Mouse (Mus musculus): Measurements from ENCODE around the gene Wnt9b.

The Wnt9b gene

GRCm38 (mm10) chr11:103731594-103731993 lies 18.0 kb downstream of the Wnt9b start:
- no peak for DNase-seq (ENCODE audit: low spot score)

- DNase-seq (ENCODE audit: low spot score), result no peak
These were observed 20.2 kb downstream of the Wnt9b start for GRCm38 (mm10) chr11:103729282-103729985.

- no peak for DNase-seq (ENCODE audit: low spot score)
These were observed 25.3 kb downstream of the Wnt9b start for GRCm38 (mm10) chr11:103724331-103724771.

- DNase-seq (ENCODE audit: low spot score), result no peak
These were observed 27.6 kb downstream of the Wnt9b start for GRCm38 (mm10) chr11:103722040-103722481.

GRCm38 (mm10) chr11:103721468-103722039 lies 28.1 kb downstream of the Wnt9b start:
- no peak for DNase-seq (ENCODE audit: low spot score)

GRCm38 (mm10) chr11:103719436-103719835 lies 30.2 kb downstream of the Wnt9b start:
- no peak for DNase-seq (ENCODE audit: low spot score)

- DNase-seq (ENCODE audit: low spot score), result no peak
These were observed 32.6 kb downstream of the Wnt9b start for GRCm38 (mm10) chr11:103716971-103717370.

- DNase-seq (ENCODE audit: low spot score), result no peak
These were observed 35.5 kb downstream of the Wnt9b start for GRCm38 (mm10) chr11:103714074-103714473.

- DNase-seq (ENCODE audit: low spot score), result no peak
These were observed 37.6 kb downstream of the Wnt9b start for GRCm38 (mm10) chr11:103711851-103712587.

- DNase-seq (ENCODE audit: low spot score), result no peak
These were observed 39.6 kb downstream of the Wnt9b start for GRCm38 (mm10) chr11:103709982-103710381.

GRCm38 (mm10) chr11:103707005-103707404 lies 42.6 kb downstream of the Wnt9b start:
- no peak for DNase-seq (ENCODE audit: low spot score)

GRCm38 (mm10) chr11:103698226-103698625 lies 51.4 kb downstream of the Wnt9b start:
- DNase-seq (ENCODE audit: low spot score), result no peak

GRCm38 (mm10) chr11:103697565-103698176 lies 52.0 kb downstream of the Wnt9b start, which contains the start of gene Gosr2:
Gene Gosr2, minus strand, starts transcription at chr11:103697898.
- peak; percentile 95 for DNase-seq (ENCODE audit: low spot score)

- no peak for DNase-seq (ENCODE audit: low spot score)
These were observed 52.6 kb downstream of the Wnt9b start for GRCm38 (mm10) chr11:103696851-103697564.

- DNase-seq (ENCODE audit: low spot score), result no peak
These were observed 56.4 kb downstream of the Wnt9b start for GRCm38 (mm10) chr11:103693241-103693640.

- no peak for DNase-seq (ENCODE audit: low spot score)
These were observed 58.6 kb downstream of the Wnt9b start for GRCm38 (mm10) chr11:103691036-103691435.

GRCm38 (mm10) chr11:103688980-103689378 lies 60.6 kb downstream of the Wnt9b start:
- no peak for DNase-seq (ENCODE audit: low spot score)

GRCm38 (mm10) chr11:103688271-103688979 lies 61.2 kb downstream of the Wnt9b start:
- no peak for DNase-seq (ENCODE audit: low spot score)

GRCm38 (mm10) chr11:103686706-103687105 lies 62.9 kb downstream of the Wnt9b start:
- DNase-seq (ENCODE audit: low spot score), result no peak

GRCm38 (mm10) chr11:103685261-103685736 lies 64.3 kb downstream of the Wnt9b start:
- DNase-seq (ENCODE audit: low spot score), result no peak
